Mouse (Mus musculus) C2C12 (cell line): ENCODE data around the gene Tecpr2. TPM values are rescaled to one million over a fixed set of nuclear protein-coding genes. Genes with fewer than 3 reads are reported as not detected.

Experiments
- H3K27me3 ChIP-seq: one replicate; pipeline ENCODE4 v1.6.1; 2011; ENCODE audit not compliant: control insufficient read depth, insufficient read depth, insufficient read length
- H3K36me3 ChIP-seq: one replicate; pipeline ENCODE4 v1.6.1; 2011; ENCODE audit not compliant: control insufficient read depth, insufficient read depth
- H3K4me3 ChIP-seq: one replicate; pipeline ENCODE4 v1.5.1; 2011; ENCODE audit warnings: mild to moderate bottlenecking, control low read depth; ENCODE audit not compliant: poor library complexity, insufficient read depth, severe bottlenecking
- H3K79me2 ChIP-seq: one replicate; pipeline ENCODE4 v1.6.1; 2011; ENCODE audit not compliant: control insufficient read depth, insufficient read depth
- H3K79me3 ChIP-seq: one replicate; pipeline ENCODE4 v1.6.1; 2011; ENCODE audit warnings: low read depth, control low read depth
- H3ac ChIP-seq: one replicate; pipeline ENCODE3; 2011; ENCODE audit warnings: low read depth; ENCODE audit not compliant: control insufficient read depth, insufficient read length
- CEBPB ChIP-seq: IDR thresholded peaks from one replicate; pipeline ENCODE4 v1.6.1; 2011; ENCODE audit warnings: low read depth, mild to moderate bottlenecking, control low read depth, moderate library complexity
- CTCF ChIP-seq: IDR thresholded peaks from one replicate; pipeline ENCODE4 v1.5.1; 2011; ENCODE audit not compliant: control insufficient read depth, insufficient read depth, insufficient read length
- FOSL1 ChIP-seq: IDR thresholded peaks from one replicate; pipeline ENCODE4 v1.8.0; 2011; ENCODE audit warnings: mild to moderate bottlenecking, low read length; ENCODE audit not compliant: poor library complexity, insufficient read depth, severe bottlenecking
- MAX ChIP-seq: IDR thresholded peaks from one replicate; pipeline ENCODE4 v1.6.1; 2011; ENCODE audit warnings: mild to moderate bottlenecking, control low read depth
- MYOD1 ChIP-seq: IDR thresholded peaks from one replicate; pipeline ENCODE4 v1.6.1; 2011; ENCODE audit warnings: low read depth; ENCODE audit not compliant: control insufficient read depth, insufficient read length
- MYOG ChIP-seq: IDR thresholded peaks from one replicate; pipeline ENCODE4 v1.6.1; 2011; ENCODE audit not compliant: control insufficient read depth, insufficient read length; ENCODE audit errors: extremely low read depth
- USF1 ChIP-seq: IDR thresholded peaks from one replicate; pipeline ENCODE4 v1.6.1; 2011; ENCODE audit warnings: low read depth, mild to moderate bottlenecking, control low read depth, moderate library complexity
- polyA plus RNA-seq: library from polyadenylated mRNA; unstranded; fragments of >200 nt; fragmentation: generic; extraction: Trizol; gene quantifications from one replicate; pipeline ENCODE4 v1.2.1, GENCODE M21; 2012; ENCODE audit warnings: missing spikeins

The Tecpr2 gene
- polyA plus RNA-seq, 1 experiment = 3.4 TPM

GRCm38 (mm10) chr12:110966079-110966478, 77.0 kb downstream of the Tecpr2 start:
- TF ChIP-seq MYOG (no peak), MAX (no peak)
- H3K4me3 ChIP-seq = no peak overlapping the region
- no peak overlapping the region for H3ac ChIP-seq
- no peaks in the 10 kb centered on the region for H3K79me3 ChIP-seq
- no peaks in the 10 kb centered on the region for H3K27me3 ChIP-seq
- H3K36me3 ChIP-seq = peaks cover 9% of the 10 kb centered on the region
- no peaks in the 10 kb centered on the region for H3K79me2 ChIP-seq

GRCm38 (mm10) chr12:110967146-110967545, 78.1 kb downstream of the Tecpr2 start:
- Histone ChIP-seq H3K36me3 (peaks cover 9% of the 10 kb centered on the region), H3K79me2 (no peaks in the 10 kb centered on the region), H3ac (no peak overlapping the region), H3K4me3 (no peak overlapping the region), H3K27me3 (no peaks in the 10 kb centered on the region), H3K79me3 (no peaks in the 10 kb centered on the region)
- no peak for TF ChIP-seq USF1
- no peak for TF ChIP-seq FOSL1
- TF ChIP-seq CEBPB = no peak
- TF ChIP-seq MYOG = no peak
- TF ChIP-seq MAX = no peak
- TF ChIP-seq CTCF = no peak
- no peak for TF ChIP-seq MYOD1

DNA sequence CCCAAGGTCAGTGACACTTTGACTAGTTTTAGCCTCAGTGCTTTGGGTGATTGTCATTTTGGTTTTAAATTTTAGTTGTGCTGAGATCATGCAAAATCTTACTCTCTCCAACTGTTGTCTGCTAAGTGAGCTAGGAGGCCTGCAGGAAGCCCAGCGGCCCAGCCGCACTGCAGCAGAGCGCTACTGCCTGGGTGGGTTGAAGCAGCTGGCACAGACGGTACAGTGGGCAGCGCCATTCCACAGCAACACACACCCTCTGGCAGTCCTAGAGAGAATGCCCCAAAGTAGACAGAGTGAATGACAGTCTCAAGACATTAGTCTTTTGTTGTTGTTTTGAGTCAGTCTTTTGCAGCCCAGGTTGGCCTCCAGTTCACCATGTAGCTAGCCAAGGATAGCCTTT, 81.3 kb downstream of the Tecpr2 start:
- no peak overlapping the region for H3ac ChIP-seq
- no peak for TF ChIP-seq CTCF
- no peak for TF ChIP-seq FOSL1
- no peak for TF ChIP-seq USF1
- TF ChIP-seq CEBPB = no peak
- no peak for TF ChIP-seq MYOD1
- TF ChIP-seq MAX = no peak
- no peak for TF ChIP-seq MYOG
- H3K4me3 ChIP-seq = no peak overlapping the region
- H3K27me3 ChIP-seq = no peaks in the 10 kb centered on the region
- H3K79me2 ChIP-seq = no peaks in the 10 kb centered on the region
- peaks cover 9% of the 10 kb centered on the region for H3K36me3 ChIP-seq
- no peaks in the 10 kb centered on the region for H3K79me3 ChIP-seq

GRCm38 (mm10) chr12:110971972-110972371, 82.9 kb downstream of the Tecpr2 start:
- Histone ChIP-seq H3K36me3 (peaks cover 16% of the 10 kb centered on the region), H3K27me3 (no peaks in the 10 kb centered on the region), H3ac (no peak overlapping the region), H3K4me3 (no peak overlapping the region), H3K79me3 (no peaks in the 10 kb centered on the region), H3K79me2 (no peaks in the 10 kb centered on the region)
- TF ChIP-seq MYOD1 (no peak), MAX (no peak), CEBPB (no peak), CTCF (no peak), MYOG (no peak), FOSL1 (no peak), USF1 (no peak)

- Histone ChIP-seq H3K79me2 (peaks cover 13% of the 10 kb centered on the region), H3K4me3 (no peak overlapping the region), H3K79me3 (no peaks in the 10 kb centered on the region), H3K36me3 (peaks cover 16% of the 10 kb centered on the region), H3K27me3 (no peaks in the 10 kb centered on the region), H3ac (no peak overlapping the region)
- no peak for TF ChIP-seq CTCF
Observed at GRCm38 (mm10) chr12:110973829-110974228, 84.8 kb downstream of the Tecpr2 start.

- no peaks in the 10 kb centered on the region for H3K79me3 ChIP-seq
- no peaks in the 10 kb centered on the region for H3K27me3 ChIP-seq
- H3K4me3 ChIP-seq = no peak overlapping the region
- no peak for TF ChIP-seq CEBPB
- TF ChIP-seq MYOG = no peak
- no peak for TF ChIP-seq MYOD1
- H3ac ChIP-seq = no peak overlapping the region
- H3K79me2 ChIP-seq = peaks cover 13% of the 10 kb centered on the region
- H3K36me3 ChIP-seq = peaks cover 16% of the 10 kb centered on the region
Observed at GRCm38 (mm10) chr12:110974295-110974694, 85.2 kb downstream of the Tecpr2 start.
